Mouse (Mus musculus) limb, embryonic 14.5 days (tissue): ENCODE results near the gene Axin1. TPM values are rescaled to one million over a fixed set of nuclear protein-coding genes. Genes with fewer than 3 reads are reported as not detected.
"Not testable (repeated sequence)": the region's sequence is repeated elsewhere in the genome, so short reads cannot be mapped to it uniquely, and the experiment has no call there.

Source experiments
- ATAC-seq: fragments of 200-750 bp; cut with Nextera tagmentation; 2 replicates; pipeline ENCODE4 v1.8.0; 2017; ENCODE audit warnings: low read depth, moderate number of reproducible peaks, moderate TSS enrichment; ENCODE audit not compliant: low FRiP score
- DNase-seq: peaks from one replicate; pipeline ENCODE4 v3.0.0-alpha.2; 2015; ENCODE audit warnings: low spot score
- H3K27ac ChIP-seq: fragments of 300-500 bp; sonication (generic); replicated peaks from 2 replicates; pipeline ENCODE4 v1.5.1; 2014; ENCODE audit warnings: low read depth, mild to moderate bottlenecking, low read length, moderate library complexity, mixed read lengths
- H3K27me3 ChIP-seq: fragments of 300-500 bp; sonication (generic); 2 replicates; pipeline ENCODE4 v1.6.1; 2014; ENCODE audit warnings: low read length, mixed read lengths; ENCODE audit not compliant: control insufficient read depth, insufficient read depth
- H3K36me3 ChIP-seq: fragments of 300-500 bp; sonication (generic); 2 replicates; pipeline ENCODE4 v1.6.1; 2014; ENCODE audit warnings: mild to moderate bottlenecking, low read length, moderate library complexity, mixed read lengths; ENCODE audit not compliant: control insufficient read depth, insufficient read depth
- H3K4me1 ChIP-seq: fragments of 300-500 bp; sonication (generic); 2 replicates; pipeline ENCODE4 v1.6.1; 2014; ENCODE audit warnings: antibody characterized with exemption, low read length, mixed read lengths; ENCODE audit not compliant: control insufficient read depth, insufficient read depth
- H3K4me2 ChIP-seq: fragments of 300-500 bp; sonication (generic); replicated peaks from 2 replicates; pipeline ENCODE4 v1.6.1; 2014; ENCODE audit warnings: low read depth, mild to moderate bottlenecking, low read length, moderate library complexity; ENCODE audit not compliant: severe bottlenecking
- H3K4me3 ChIP-seq: fragments of 300-500 bp; sonication (generic); replicated peaks from 2 replicates; pipeline ENCODE4 v1.5.1; 2014; ENCODE audit warnings: low read length
- H3K9ac ChIP-seq: fragments of 300-500 bp; sonication (generic); 2 replicates; pipeline ENCODE4 v1.6.1; 2014; ENCODE audit warnings: mild to moderate bottlenecking, low read depth, low read length, moderate library complexity; ENCODE audit not compliant: severe bottlenecking
- H3K9me3 ChIP-seq: fragments of 300-500 bp; sonication (generic); 2 replicates; pipeline ENCODE4 v1.6.1; 2016; ENCODE audit warnings: low read length; ENCODE audit not compliant: control insufficient read depth
- POLR2A ChIP-seq: fragments of 200-500 bp; IDR thresholded peaks from 2 replicates; pipeline ENCODE4 v1.8.0; 2012; ENCODE audit warnings: inconsistent platforms, mild to moderate bottlenecking, moderate library complexity, borderline replicate concordance; ENCODE audit not compliant: insufficient read depth, insufficient read length; ENCODE audit errors: extremely low read depth
- WGBS: fragments of 180-500 bp; shearing (Covaris S2); extraction: QIAGEN DNeasy Blood & Tissue Kit; methylation state at CpG from one replicate; pipeline ENCODE4 v1.1.7; 2014; 5-methylcytosine and 5-hydroxymethylcytosine counted together
- polyA plus RNA-seq, 2 experiments: library from polyadenylated mRNA; depleted of rRNA in 1 of 2; stranded (reverse) in 1 of 2; unstranded in 1 of 2; fragments of >200 nt; fragmentation: Nextera tagmentation in 1 of 2; extraction: Ambion mirVana in 1 of 2; gene quantifications; 2 replicates each; pipeline versions ENCODE4 v1.2.1 to v1.2.3; 2012 to 2014

Axin1 gene
- polyA plus RNA-seq, 2 experiments = 22.3 to 36.1 TPM

- DNase-seq (no peak), ATAC-seq (no peak)
- WGBS = 93% methylated on average over 5 of the region's 5 CpGs
- Histone ChIP-seq H3K9ac (no peak overlapping the region), H3K9me3 (no peaks in the 10 kb centered on the region), H3K4me3 (no peak overlapping the region), H3K36me3 (peaks cover 48% of the 10 kb centered on the region), H3K4me2 (no peak overlapping the region), H3K27ac (no peak overlapping the region), H3K27me3 (no peaks in the 10 kb centered on the region), H3K4me1 (peaks cover 14% of the 10 kb centered on the region)
- TF ChIP-seq POLR2A = no peak
Measured at GRCm38 (mm10) chr17:26143386-26143785, 4.9 kb downstream of the Axin1 start.

- H3K9me3 ChIP-seq = no peaks in the 10 kb centered on the region
- H3K9ac ChIP-seq = no peak overlapping the region
- no peak for TF ChIP-seq POLR2A
- no peak overlapping the region for H3K4me3 ChIP-seq
- H3K4me2 ChIP-seq = no peak overlapping the region
- no peaks in the 10 kb centered on the region for H3K27me3 ChIP-seq
- WGBS = 78% methylated on average over 2 of the region's 2 CpGs
- H3K36me3 ChIP-seq = peaks cover 75% of the 10 kb centered on the region
- DNase-seq (no peak), ATAC-seq (no peak)
- no peak overlapping the region for H3K27ac ChIP-seq
- H3K4me1 ChIP-seq = no peaks in the 10 kb centered on the region
Measured at GRCm38 (mm10) chr17:26149056-26149455, 10.6 kb downstream of the Axin1 start.

GRCm38 (mm10) chr17:26151886-26152630, 13.6 kb downstream of the Axin1 start:
- Histone ChIP-seq H3K36me3 (peaks cover 66% of the 10 kb centered on the region), H3K27me3 (no peaks in the 10 kb centered on the region), H3K4me3 (no peak overlapping the region), H3K4me1 (no peaks in the 10 kb centered on the region), H3K4me2 (no peak overlapping the region), H3K9me3 (no peaks in the 10 kb centered on the region), H3K27ac (no peak overlapping the region), H3K9ac (no peak overlapping the region)
- no peak for ATAC-seq
- no peak for DNase-seq
- TF ChIP-seq POLR2A = no peak
- WGBS = 95% methylated on average over 2 of the region's 2 CpGs

- ATAC-seq (no peak), DNase-seq (no peak)
- H3K36me3 ChIP-seq = peaks cover 11% of the 10 kb centered on the region
- no peaks in the 10 kb centered on the region for H3K27me3 ChIP-seq
- no peak overlapping the region for H3K4me3 ChIP-seq
- 94% methylated on average over 1 of the region's 1 CpGs for WGBS
- H3K9me3 ChIP-seq = no peaks in the 10 kb centered on the region
- H3K9ac ChIP-seq = no peak overlapping the region
- H3K4me2 ChIP-seq = no peak overlapping the region
- H3K27ac ChIP-seq = no peak overlapping the region
- TF ChIP-seq POLR2A = no peak
- no peaks in the 10 kb centered on the region for H3K4me1 ChIP-seq
Measured at GRCm38 (mm10) chr17:26162736-26163135, 24.2 kb downstream of the Axin1 start.

GRCm38 (mm10) chr17:26168039-26168438, 29.6 kb downstream of the Axin1 start:
- no peak for DNase-seq
- H3K4me2 ChIP-seq = no peak overlapping the region
- no peaks in the 10 kb centered on the region for H3K27me3 ChIP-seq
- no peak for ATAC-seq
- no peaks in the 10 kb centered on the region for H3K9me3 ChIP-seq
- no peak overlapping the region for H3K27ac ChIP-seq
- no peaks in the 10 kb centered on the region for H3K4me1 ChIP-seq
- H3K9ac ChIP-seq = no peak overlapping the region
- no peak for TF ChIP-seq POLR2A
- H3K4me3 ChIP-seq = no peak overlapping the region
- WGBS = 76% methylated on average over 2 of the region's 2 CpGs
- H3K36me3 ChIP-seq = peaks cover 13% of the 10 kb centered on the region

- H3K4me2 ChIP-seq, H3K4me3 ChIP-seq, DNase-seq, H3K9me3 ChIP-seq, ATAC-seq, H3K27ac ChIP-seq, H3K27me3 ChIP-seq, H3K9ac ChIP-seq, H3K4me1 ChIP-seq: not testable (repeated sequence)
- H3K36me3 ChIP-seq = peaks cover 33% of the 10 kb centered on the region
- 85% methylated on average over 2 of the region's 2 CpGs for WGBS
Measured at GRCm38 (mm10) chr17:26175248-26175647, 36.8 kb downstream of the Axin1 start.
